Mouse (Mus musculus) monocyte, adult 5-6 weeks (primary cell): Measurements from ENCODE around the gene Mogat2. TPM values are rescaled to one million over a fixed set of nuclear protein-coding genes. Genes with fewer than 3 reads are reported as not detected.

Experiments used
- ATAC-seq: fragments of 153-309, 156-312 bp; replicated peaks from 2 replicates; pipeline ENCODE4 v1.8.0; 2017; ENCODE audit warnings: mild to moderate bottlenecking; ENCODE audit not compliant: low TSS enrichment, insufficient number of reproducible peaks, severe bottlenecking, poor library complexity, low FRiP score
- total RNA-seq: library from RNA; stranded (forward); fragments of 200-1000, 200-491, 200-594 nt; gene quantifications from 3 replicates; pipeline ENCODE4 v1.2.3, GENCODE M21; 2017

The Mogat2 gene
- total RNA-seq, 1 experiment from 2014 or later: not detected

GRCm38 (mm10) chr7:99242097-99242496 lies 3.7 kb upstream of the Mogat2 start:
- ATAC-seq: no peak

- ATAC-seq: no peak
Measured at GRCm38 (mm10) chr7:99236888-99237660, 1.3 kb downstream of the Mogat2 start.

DNA sequence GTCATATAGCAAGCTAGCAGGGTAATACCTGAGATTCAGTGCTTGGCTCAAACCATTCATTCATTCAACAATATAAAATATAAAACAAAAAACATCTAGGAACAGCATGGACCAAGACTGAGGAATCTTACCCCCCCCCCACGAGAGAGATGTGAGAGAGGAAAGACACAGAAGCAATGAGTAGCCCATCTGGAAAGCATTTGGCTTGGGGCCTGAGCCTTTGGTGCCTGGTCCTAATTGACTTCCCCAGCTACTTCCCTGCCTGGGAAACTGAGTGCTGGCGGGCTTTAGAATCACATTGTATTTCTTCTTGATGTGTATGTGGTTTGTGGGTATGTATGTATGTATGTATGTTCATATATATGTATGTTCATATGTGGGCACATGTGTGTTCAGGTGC lies 2.8 kb downstream of the Mogat2 start:
- ATAC-seq: no peak

DNA sequence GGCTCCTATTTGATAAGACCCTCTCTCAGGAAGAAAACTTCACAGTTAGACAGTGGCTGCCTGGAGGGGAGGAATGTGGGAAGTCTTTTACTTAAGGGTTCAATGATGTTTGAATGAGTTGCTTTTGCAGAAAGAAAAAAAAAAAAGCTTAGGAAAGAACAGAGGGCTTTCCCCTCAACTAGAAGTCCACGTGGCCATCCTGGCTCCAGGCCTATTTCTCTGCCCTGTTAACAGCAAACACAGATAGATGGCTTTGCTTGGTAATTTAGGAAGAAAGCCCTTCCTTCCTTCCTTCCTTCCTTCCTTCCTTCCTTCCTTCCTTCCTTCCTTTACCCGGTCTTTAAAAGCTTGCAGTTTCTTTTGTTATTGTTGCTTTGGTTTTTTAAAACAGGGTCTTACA lies 3.5 kb downstream of the Mogat2 start:
- no peak for ATAC-seq

- ATAC-seq: no peak
Measured at GRCm38 (mm10) chr7:99232571-99232970, 5.8 kb downstream of the Mogat2 start.

GRCm38 (mm10) chr7:99230061-99230747 lies 8.2 kb downstream of the Mogat2 start:
- ATAC-seq: no peak

GRCm38 (mm10) chr7:99229411-99229810 lies 9.0 kb downstream of the Mogat2 start:
- ATAC-seq: 0 out of 2 replicates have a peak, but pooled peaks have one; percentile 65

DNA sequence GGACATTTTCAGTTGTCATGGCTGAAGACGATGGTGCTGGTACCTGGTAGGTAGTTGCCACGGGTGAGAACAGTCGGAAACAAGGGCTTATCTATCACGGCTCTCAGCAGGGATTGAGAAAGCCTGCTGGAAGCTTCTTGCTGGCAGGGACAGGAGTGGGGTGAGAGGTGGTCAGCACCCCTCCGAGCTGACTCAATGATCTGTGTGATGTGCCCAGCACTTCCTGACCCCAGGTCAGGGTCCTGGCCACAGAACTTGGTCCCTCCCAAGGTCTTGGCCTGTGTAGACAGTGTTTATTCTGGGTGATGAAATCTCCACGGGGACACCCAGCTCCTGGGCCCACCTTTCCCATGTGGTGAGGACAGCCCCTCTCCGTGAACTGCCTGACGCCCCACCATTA lies 9.6 kb downstream of the Mogat2 start:
- ATAC-seq: no peak

DNA sequence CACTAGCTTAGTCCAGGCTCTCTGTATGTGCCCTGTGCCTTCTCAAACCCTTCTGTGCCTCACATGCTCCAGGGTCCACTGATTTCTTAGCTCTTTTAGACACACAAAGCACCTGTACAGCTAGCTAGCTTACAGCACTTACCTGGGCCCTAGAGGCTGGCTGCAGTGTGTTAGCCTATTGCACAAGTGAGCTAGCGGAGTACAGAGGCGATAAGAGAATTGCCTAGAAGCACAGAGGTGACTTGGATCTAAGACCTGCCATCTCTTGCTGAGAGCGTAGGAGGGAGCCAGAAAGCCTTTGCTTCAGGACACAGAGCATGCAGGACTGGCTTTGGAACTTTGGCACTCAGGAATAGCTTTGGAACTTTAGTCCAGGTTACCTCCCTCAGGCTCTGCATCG lies 11.2 kb downstream of the Mogat2 start:
- no peak for ATAC-seq

DNA sequence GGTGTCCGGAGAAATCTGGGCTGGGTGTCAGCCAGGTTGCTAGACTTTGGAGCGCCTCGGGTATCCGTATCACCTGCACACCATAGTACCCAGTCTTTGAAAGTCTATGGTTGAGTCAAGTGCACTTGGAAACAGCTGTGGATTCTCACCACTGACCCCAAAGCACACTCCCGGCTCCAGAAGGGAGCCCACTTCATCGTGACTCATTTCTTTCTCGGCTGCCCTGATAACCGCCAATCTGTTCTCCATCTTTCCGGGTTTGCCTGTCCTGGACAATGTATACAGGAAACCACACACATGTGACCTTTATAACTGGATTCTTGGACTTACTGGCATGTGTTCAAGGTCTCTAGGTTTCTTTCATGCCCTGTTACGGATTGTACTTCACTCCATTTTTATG lies 11.8 kb downstream of the Mogat2 start:
- no peak for ATAC-seq

- ATAC-seq: no peak
Measured at GRCm38 (mm10) chr7:99225421-99225820, 13.0 kb downstream of the Mogat2 start.

GRCm38 (mm10) chr7:99224648-99225190 lies 13.7 kb downstream of the Mogat2 start:
- ATAC-seq: no peak

DNA sequence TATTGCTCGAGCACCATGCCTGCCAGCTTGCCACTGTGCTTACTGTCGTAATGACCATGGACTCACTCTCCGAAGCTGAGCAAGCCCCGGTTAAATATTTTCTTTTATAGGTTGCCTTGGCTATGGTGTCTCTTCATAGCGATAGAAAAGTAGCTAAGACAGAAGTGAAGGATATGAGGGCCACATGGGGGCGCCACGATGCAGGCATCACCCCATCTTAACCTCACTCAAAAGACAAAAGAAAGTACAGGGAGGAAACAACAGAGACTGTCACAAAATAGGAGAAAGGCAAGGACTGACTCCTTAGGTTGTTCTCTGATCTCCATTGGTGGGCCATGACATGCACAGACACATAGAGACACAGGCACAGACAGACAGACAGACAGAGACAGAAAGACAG lies 14.2 kb downstream of the Mogat2 start:
- ATAC-seq: no peak

DNA sequence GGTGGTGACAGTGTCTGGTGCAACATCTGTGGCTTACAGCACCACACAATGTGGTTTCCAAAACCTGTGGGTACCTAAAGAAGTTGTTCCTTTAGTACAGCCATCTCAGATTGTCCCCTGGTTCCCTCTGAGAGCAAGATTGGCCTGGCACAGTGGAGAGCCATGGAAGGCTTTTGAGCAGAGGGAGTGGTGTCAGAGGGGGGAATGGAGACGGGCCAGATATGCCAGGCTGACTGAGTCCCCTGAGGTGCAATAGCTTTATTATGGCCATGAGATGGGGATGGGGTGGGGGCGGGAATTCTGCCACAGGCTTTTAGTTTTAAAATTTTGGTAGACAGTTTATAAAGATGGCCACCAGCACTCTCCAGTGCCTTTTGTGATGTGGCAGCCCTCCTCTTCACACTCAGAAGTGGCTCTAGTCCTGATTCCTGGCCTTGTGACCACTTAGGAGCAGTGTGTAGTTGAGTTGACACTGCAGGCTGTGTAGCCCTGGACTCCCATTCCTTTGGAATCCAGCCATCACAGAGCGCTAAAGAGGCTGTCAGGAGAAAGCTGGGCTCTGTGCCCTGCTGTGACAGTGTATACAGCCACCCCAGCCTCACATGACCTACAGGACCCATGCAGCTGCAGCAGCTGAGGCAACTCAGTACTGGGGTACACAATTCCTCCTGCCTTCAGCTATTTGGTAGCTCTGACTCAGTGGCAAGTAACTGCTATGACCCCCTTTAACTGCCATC lies 20.9 kb downstream of the Mogat2 start:
- no peak for ATAC-seq

DNA sequence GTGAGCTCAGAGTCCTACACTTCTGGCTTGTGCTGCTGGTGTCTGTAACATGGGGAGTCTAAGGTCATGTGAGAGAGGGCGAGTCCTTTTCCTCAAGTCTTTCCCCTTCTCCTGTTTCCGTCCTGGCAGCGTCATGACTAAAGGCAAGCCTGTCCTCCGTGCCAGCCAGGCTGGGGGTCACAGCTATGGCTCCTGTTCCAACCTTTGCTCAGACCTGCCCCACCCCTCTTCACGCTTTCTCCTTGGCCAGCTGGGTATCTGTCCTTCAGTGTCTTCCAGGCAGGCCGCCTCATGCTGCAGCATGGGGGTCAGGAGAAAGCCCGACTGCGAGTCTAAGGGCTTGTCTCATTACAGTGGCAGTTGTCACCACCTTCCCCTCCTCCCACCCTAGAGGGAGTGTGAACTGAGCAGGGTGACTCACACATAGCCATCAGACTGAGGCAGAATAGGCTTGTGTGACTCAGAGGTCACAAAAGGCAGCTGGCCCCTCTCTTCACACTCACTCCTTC lies 23.0 kb downstream of the Mogat2 start:
- no peak for ATAC-seq

DNA sequence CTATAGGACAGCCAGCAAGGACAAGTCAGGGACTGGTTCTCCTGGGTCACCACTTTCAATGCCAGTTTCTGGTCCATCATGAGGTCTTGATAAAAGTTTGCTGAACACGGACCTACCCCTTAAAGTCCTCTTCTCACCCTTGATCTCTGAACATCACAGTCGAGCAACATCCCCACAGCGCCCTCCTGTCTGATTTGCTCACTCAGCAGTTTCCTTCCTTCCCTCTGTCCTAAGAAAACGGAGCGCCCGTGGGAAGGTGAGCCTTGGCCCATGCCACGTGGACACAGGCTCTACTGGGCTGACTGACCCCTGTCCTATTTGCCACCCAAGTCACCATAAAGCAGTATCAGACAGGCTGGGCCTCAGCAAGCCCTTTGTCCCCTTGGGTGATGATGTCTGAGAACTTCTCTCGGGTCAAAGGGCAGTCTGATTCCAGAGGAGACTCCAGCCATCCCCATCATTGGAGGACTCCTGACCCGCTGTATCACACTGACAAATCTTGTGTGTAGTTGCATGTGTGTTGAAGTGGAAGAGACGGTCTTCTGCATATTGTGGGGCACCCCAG lies 23.7 kb downstream of the Mogat2 start:
- ATAC-seq: no peak

GRCm38 (mm10) chr7:99213686-99214085 lies 24.7 kb downstream of the Mogat2 start:
- no peak for ATAC-seq

GRCm38 (mm10) chr7:99213056-99213455 lies 25.4 kb downstream of the Mogat2 start:
- no peak for ATAC-seq

DNA sequence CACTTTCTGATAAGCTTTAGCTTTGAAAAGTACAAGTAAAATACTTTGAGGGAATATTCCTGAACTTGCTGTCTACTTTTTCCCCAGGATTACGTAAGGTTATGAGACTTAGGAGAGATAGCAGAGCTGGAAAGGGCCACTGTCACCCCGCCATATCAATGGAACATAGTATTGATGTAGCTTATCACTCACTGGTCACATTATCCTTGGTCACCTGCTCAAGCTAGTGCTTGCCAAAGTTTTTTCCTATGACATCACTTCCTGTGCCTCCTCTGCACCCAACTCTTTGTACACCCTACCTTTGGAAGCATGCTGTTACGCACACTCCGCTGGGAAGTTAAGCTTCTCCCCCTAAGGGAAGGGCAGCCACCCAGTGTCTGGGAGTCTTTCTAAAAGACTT lies 29.7 kb downstream of the Mogat2 start:
- no peak for ATAC-seq
